Mouse (Mus musculus): ENCODE measurements at regions not wholly inside any gene's neighbourhood (a gene's known extent, or its start where the extent isn't known, plus 50 kb on each side); places are given as distances from the start of the nearest gene placed in this dataset.

GRCm38 (mm10) chr15:58718282-58718681 is 170.8 kb upstream of the Gm49356 start:
- peak; percentile 16 for DNase-seq (ENCODE audit: low read depth)

GRCm38 (mm10) chr15:58719410-58719809 is 169.7 kb upstream of the Gm49356 start:
- DNase-seq (ENCODE audit: low read depth) = no peak

GRCm38 (mm10) chr15:58727041-58727440 is 162.1 kb upstream of the Gm49356 start:
- DNase-seq (ENCODE audit: low read depth) = no peak

- DNase-seq (ENCODE audit: low read depth) = no peak
These were observed 160.8 kb upstream of the Gm49356 start for GRCm38 (mm10) chr15:58728264-58728663.

- no peak for DNase-seq (ENCODE audit: low read depth)
These were observed 158.2 kb upstream of the Gm49356 start for GRCm38 (mm10) chr15:58730861-58731260.

- no peak for DNase-seq (ENCODE audit: low read depth)
These were observed 157.8 kb upstream of the Gm49356 start for GRCm38 (mm10) chr15:58731346-58731745.

GRCm38 (mm10) chr15:58731952-58732642 is 157.0 kb upstream of the Gm49356 start:
- DNase-seq (ENCODE audit: low read depth) = no peak
